Comparison of ENCODE assay signal across 23 mouse cellular contexts in the genomic region with DNA sequence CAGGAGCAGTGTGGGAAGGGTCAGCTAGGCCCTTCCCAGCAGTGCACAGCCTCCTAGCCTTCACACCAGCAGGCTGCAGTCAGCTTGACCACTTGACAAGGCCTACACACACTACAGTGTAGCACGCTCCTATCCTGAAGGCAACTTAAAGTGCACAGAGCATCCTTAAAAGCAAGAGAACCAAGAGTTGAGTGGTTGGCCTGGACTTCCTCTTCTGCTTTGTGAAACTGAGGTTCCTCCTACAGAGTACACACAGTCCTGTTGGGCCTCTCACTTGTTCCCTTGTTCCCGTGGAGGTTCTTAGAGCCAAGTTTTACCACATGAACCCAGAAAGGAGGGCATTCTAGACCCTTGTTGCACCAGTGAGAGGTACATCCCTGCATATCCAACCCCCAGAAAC. TPM values are rescaled to one million over a fixed set of nuclear protein-coding genes. Genes with fewer than 3 reads are reported as not detected.
A peak's percentile ranks its signal among the peaks of the same experiment; 100 is the strongest.
DNase-seq lines count a peak whose midpoint lies in the region; ATAC-seq and TF ChIP-seq lines count a peak whose summit lies in the region.
"Had no signal": no experiment of that assay in that cellular context is flagged by ENCODE, and none has a peak within 500 bp of the region (broad histone marks: within the 10 kb centered on the region; RNA-seq: fewer than 3 reads in every experiment).

No protein-coding gene starts in this region.

- no peaks in the 10 kb centered on the region for H3K27me3 ChIP-seq in embryonic facial prominence, embryonic 13.5 days
- H3K27me3 ChIP-seq in embryonic facial prominence, embryonic 10.5 days (replicated peaks; ENCODE audit: low read depth, poor library complexity, severe bottlenecking), result no peaks in the 10 kb centered on the region
- no peaks in the 10 kb centered on the region for H3K27me3 ChIP-seq in stomach, postnatal 0 days (ENCODE audit: control insufficient read depth, insufficient read depth, low read length)
- no peaks in the 10 kb centered on the region for H3K27me3 ChIP-seq in intestine, embryonic 15.5 days (replicated peaks)
- no peaks in the 10 kb centered on the region for H3K27me3 ChIP-seq in midbrain, postnatal 0 days (ENCODE audit: insufficient read depth, low read length)
- H3K27me3 ChIP-seq: forebrain, embryonic 15.5 days; heart, embryonic 15.5 days; hindbrain, embryonic 15.5 days; limb, embryonic 13.5 days; neural tube, embryonic 15.5 days had no signal

- H3K4me2 ChIP-seq in embryonic facial prominence, embryonic 13.5 days, result no peak overlapping the region
- H3K4me2 ChIP-seq in stomach, postnatal 0 days (replicated peaks; ENCODE audit: low read depth), result no peak overlapping the region
- H3K4me2 ChIP-seq in intestine, embryonic 15.5 days (replicated peaks), result no peak overlapping the region
- no peak overlapping the region for H3K4me2 ChIP-seq in midbrain, postnatal 0 days (ENCODE audit: low read depth, low read length, poor library complexity, severe bottlenecking)
- H3K4me2 ChIP-seq: forebrain, embryonic 15.5 days; heart, embryonic 15.5 days; hindbrain, embryonic 15.5 days; limb, embryonic 13.5 days; neural tube, embryonic 15.5 days had no signal

- no peak overlapping the region for H3K4me3 ChIP-seq in embryonic facial prominence, embryonic 13.5 days
- no peak overlapping the region for H3K4me3 ChIP-seq in embryonic facial prominence, embryonic 10.5 days
- no peak overlapping the region for H3K4me3 ChIP-seq in stomach, postnatal 0 days (ENCODE audit: low read depth, low read length)
- no peak overlapping the region for H3K4me3 ChIP-seq in intestine, embryonic 15.5 days (replicated peaks)
- no peak overlapping the region for H3K4me3 ChIP-seq in midbrain, postnatal 0 days (ENCODE audit: low read depth, low read length)
- H3K4me3 ChIP-seq: forebrain, embryonic 15.5 days; heart, embryonic 15.5 days; hindbrain, embryonic 15.5 days; limb, embryonic 13.5 days; neural tube, embryonic 15.5 days had no signal

- no peak overlapping the region for H3K9ac ChIP-seq in embryonic facial prominence, embryonic 13.5 days
- H3K9ac ChIP-seq in stomach, postnatal 0 days (ENCODE audit: low read length), result no peak overlapping the region
- no peak overlapping the region for H3K9ac ChIP-seq in intestine, embryonic 15.5 days
- no peak overlapping the region for H3K9ac ChIP-seq in midbrain, postnatal 0 days (replicated peaks; ENCODE audit: low read length, poor library complexity, severe bottlenecking)
- H3K9ac ChIP-seq: forebrain, embryonic 15.5 days; heart, embryonic 15.5 days; hindbrain, embryonic 15.5 days; limb, embryonic 13.5 days; liver, embryonic 14.5 days; neural tube, embryonic 15.5 days had no signal

- H3K4me1 ChIP-seq in embryonic facial prominence, embryonic 13.5 days, result peaks cover 43% of the 10 kb centered on the region
- peaks cover 11% of the 10 kb centered on the region for H3K4me1 ChIP-seq in embryonic facial prominence, embryonic 10.5 days
- 0 out of 2 replicates have a peak, but pooled peaks cover 3% of the 10 kb centered on the region for H3K4me1 ChIP-seq in stomach, postnatal 0 days (replicated peaks; ENCODE audit: control insufficient read depth, insufficient read depth)
- H3K4me1 ChIP-seq in intestine, embryonic 15.5 days (replicated peaks), result no peaks in the 10 kb centered on the region; the same call in 1 of the 2 replicates
- no peaks in the 10 kb centered on the region for H3K4me1 ChIP-seq in midbrain, postnatal 0 days (ENCODE audit: insufficient read depth, low read length)
- H3K4me1 ChIP-seq: forebrain, embryonic 15.5 days had no signal

- no peak for TF ChIP-seq EP300 in stomach, postnatal 0 days (optimal IDR thresholded peaks at IDR 0.05)

- H3K36me3 ChIP-seq in embryonic facial prominence, embryonic 13.5 days, result no peaks in the 10 kb centered on the region
- H3K36me3 ChIP-seq in embryonic facial prominence, embryonic 10.5 days (replicated peaks), result no peaks in the 10 kb centered on the region
- H3K36me3 ChIP-seq in stomach, postnatal 0 days (ENCODE audit: control insufficient read depth, insufficient read depth, low read length), result no peaks in the 10 kb centered on the region
- H3K36me3 ChIP-seq in intestine, embryonic 15.5 days, result no peaks in the 10 kb centered on the region
- 0 out of 2 replicates have a peak, but pooled peaks cover 2% of the 10 kb centered on the region for H3K36me3 ChIP-seq in midbrain, postnatal 0 days (ENCODE audit: insufficient read depth, low read length)
- H3K36me3 ChIP-seq: forebrain, embryonic 15.5 days; heart, embryonic 15.5 days; hindbrain, embryonic 15.5 days; limb, embryonic 13.5 days; neural tube, embryonic 15.5 days had no signal

- H3K9me3 ChIP-seq in embryonic facial prominence, embryonic 13.5 days, result no peaks in the 10 kb centered on the region
- no peaks in the 10 kb centered on the region for H3K9me3 ChIP-seq in embryonic facial prominence, embryonic 10.5 days
- H3K9me3 ChIP-seq in stomach, postnatal 0 days (ENCODE audit: control insufficient read depth, low read length), result no peaks in the 10 kb centered on the region
- no peaks in the 10 kb centered on the region for H3K9me3 ChIP-seq in intestine, embryonic 15.5 days
- H3K9me3 ChIP-seq in midbrain, postnatal 0 days (ENCODE audit: low read length), result no peaks in the 10 kb centered on the region
- H3K9me3 ChIP-seq: forebrain, embryonic 15.5 days; heart, embryonic 15.5 days; hindbrain, embryonic 15.5 days; limb, embryonic 13.5 days; neural tube, embryonic 15.5 days had no signal

- DNase-seq in embryonic facial prominence, embryonic 10.5 days (ENCODE audit: low spot score), result no peak
- peak; percentile 15 for DNase-seq in lung, postnatal 36 days
- DNase-seq in lung, postnatal 4 days, result no peak
- DNase-seq in stomach, postnatal 0 days (ENCODE audit: low spot score), result no peak
- no peak for DNase-seq in midbrain, postnatal 0 days (ENCODE audit: low spot score)
- DNase-seq: adrenal gland, postnatal 25 days; cerebellum, adult 11 months; cerebellum, postnatal 10 days; gastrocnemius, postnatal 14 days; heart, postnatal 36 days; kidney, adult 8-10 months; kidney, postnatal 14 days; thymus, adult 2 months had no signal

- H3K27ac ChIP-seq in embryonic facial prominence, embryonic 13.5 days, result peak overlapping the region; percentile 95
- H3K27ac ChIP-seq in embryonic facial prominence, embryonic 10.5 days (replicated peaks), result no peak overlapping the region
- H3K27ac ChIP-seq in stomach, postnatal 0 days (replicated peaks), result 0 out of 2 replicates have a peak overlapping the region, but pooled peaks have one; percentile 18
- no peak overlapping the region for H3K27ac ChIP-seq in intestine, embryonic 15.5 days
- H3K27ac ChIP-seq in midbrain, postnatal 0 days (ENCODE audit: low read depth, low read length), result no peak overlapping the region
- H3K27ac ChIP-seq: forebrain, embryonic 15.5 days; heart, embryonic 15.5 days; hindbrain, embryonic 15.5 days; limb, embryonic 13.5 days; liver, embryonic 14.5 days; neural tube, embryonic 15.5 days had no signal

- ATAC-seq in embryonic facial prominence, embryonic 13.5 days (ENCODE audit: insufficient number of reproducible peaks, insufficient read depth, low FRiP score, low TSS enrichment, low read depth), result no peak
- ATAC-seq in hematopoietic stem cell, adult 5-6 weeks (replicated peaks in 1 of 2; ENCODE audit: insufficient read depth in 1 of 2, low FRiP score in 2 of 2, low TSS enrichment in 1 of 2, low read depth in 1 of 2, poor library complexity in 2 of 2, severe bottlenecking in 2 of 2), result peak; percentile 62 to 63; a peak in 2 of 4 replicates
- ATAC-seq in stomach, postnatal 0 days (ENCODE audit: low FRiP score, low TSS enrichment), result no peak
- no peak for ATAC-seq in intestine, embryonic 15.5 days
- ATAC-seq in midbrain, postnatal 0 days (ENCODE audit: low FRiP score), result no peak
- ATAC-seq: forebrain, embryonic 15.5 days; midbrain, embryonic 16.5 days had no signal

- WGBS in embryonic facial prominence, embryonic 13.5 days, result 93% methylated on average over 2 of the region's 2 CpGs
- 87% methylated on average over 2 of the region's 2 CpGs for WGBS in embryonic facial prominence, embryonic 10.5 days
- 88% methylated on average over 2 of the region's 2 CpGs for WGBS in stomach, postnatal 0 days
- 86% methylated on average over 2 of the region's 2 CpGs for WGBS in intestine, embryonic 15.5 days
- 76% methylated on average over 2 of the region's 2 CpGs for WGBS in midbrain, postnatal 0 days

- TF ChIP-seq CTCF in stomach, postnatal 0 days (IDR thresholded peaks at IDR 0.05; ENCODE audit: low read depth), result no peak
- no peak for TF ChIP-seq CTCF in midbrain, postnatal 0 days (IDR thresholded peaks at IDR 0.05)

RNA-seq across cellular contexts. Expression of a gene that starts 50.0 kb away (rescaled TPM):
- polyA plus RNA-seq in embryonic facial prominence, embryonic 13.5 days (2015; fragmentation: Nextera tagmentation; extraction: Ambion mirVana), result 6.9 and 7.0 TPM in 2 replicates
- 0.50 and 0.67 TPM in 2 replicates for polyA plus RNA-seq in embryonic facial prominence, embryonic 10.5 days (2016; fragmentation: Nextera tagmentation; extraction: Ambion mirVana)
- 29.6 and 47.8 TPM in 2 replicates for total RNA-seq in hematopoietic stem cell, adult 5-6 weeks (2017)
- polyA plus RNA-seq in stomach, postnatal 0 days (2015; fragmentation: Nextera tagmentation; extraction: Ambion mirVana), result 10.5 and 11.7 TPM in 2 replicates
- 7.1 and 7.3 TPM in 2 replicates for polyA plus RNA-seq in intestine, embryonic 15.5 days (2015; fragmentation: Nextera tagmentation; extraction: Ambion mirVana)
- 5.5 and 6.4 TPM in 2 replicates for total RNA-seq in midbrain, postnatal 0 days (2014; rRNA removed)
- polyA plus RNA-seq in midbrain, postnatal 0 days (2015; fragmentation: Nextera tagmentation; extraction: Ambion mirVana), result 0.52 and 0.58 TPM in 2 replicates

Comparison
In these comparisons a context has a peak if more than half of its experiments do, and no peak if none do; other contexts are left out.
1. H3K27ac ChIP-seq: peak in embryonic facial prominence, embryonic 13.5 days (single experiment) and stomach, postnatal 0 days (single experiment); none in embryonic facial prominence, embryonic 10.5 days (single experiment), intestine, embryonic 15.5 days (single experiment) and midbrain, postnatal 0 days (single experiment).
2. ATAC-seq: peak in hematopoietic stem cell, adult 5-6 weeks (2 of 2); none in embryonic facial prominence, embryonic 13.5 days (single experiment), stomach, postnatal 0 days (single experiment), intestine, embryonic 15.5 days (single experiment) and midbrain, postnatal 0 days (single experiment).